Mouse (Mus musculus): ENCODE measurements around the gene Plekha7. TPM values are rescaled to one million over a fixed set of nuclear protein-coding genes. Genes with fewer than 3 reads are reported as not detected.

Gene Plekha7
- polyA plus RNA-seq, 1 experiment from 2014 or later: 17.4 TPM

GRCm38 (mm10) chr7:116245815-116246695 lies 62.1 kb downstream of the Plekha7 start:
- H3K9ac ChIP-seq: no peak overlapping the region
- 33% methylated on average over 15 of the region's 15 CpGs for WGBS
- 0 out of 2 replicates have a peak overlapping the region, but pooled peaks have one; percentile 14 for H3K4me2 ChIP-seq
- no peak overlapping the region for H3K4me3 ChIP-seq (replicated peaks)
- no peaks in the 10 kb centered on the region for H3K27me3 ChIP-seq (replicated peaks)
- no peak overlapping the region for H3K27ac ChIP-seq
- no peaks in the 10 kb centered on the region for H3K36me3 ChIP-seq
- peaks cover 13% of the 10 kb centered on the region; the same call in 1 of the 2 replicates for H3K4me1 ChIP-seq
- no peaks in the 10 kb centered on the region for H3K9me3 ChIP-seq
- ATAC-seq (ENCODE audit: insufficient read depth, low FRiP score, low read depth): no peak

- 47% methylated on average over 7 of the region's 7 CpGs for WGBS
- no peak overlapping the region for H3K4me2 ChIP-seq
- no peaks in the 10 kb centered on the region for H3K27me3 ChIP-seq (replicated peaks)
- H3K9me3 ChIP-seq: no peaks in the 10 kb centered on the region
- peaks cover 15% of the 10 kb centered on the region; the same call in 1 of the 2 replicates for H3K4me1 ChIP-seq
- H3K9ac ChIP-seq: no peak overlapping the region
- H3K27ac ChIP-seq: no peak overlapping the region
- no peaks in the 10 kb centered on the region for H3K36me3 ChIP-seq
- no peak overlapping the region for H3K4me3 ChIP-seq (replicated peaks)
- no peak for ATAC-seq (ENCODE audit: insufficient read depth, low FRiP score, low read depth)
Measured at GRCm38 (mm10) chr7:116244302-116245165, 63.6 kb downstream of the Plekha7 start.

- Histone ChIP-seq H3K4me1 (peaks cover 15% of the 10 kb centered on the region), H3K27me3 (replicated peaks) (no peaks in the 10 kb centered on the region), H3K4me3 (replicated peaks) (no peak overlapping the region), H3K4me2 (no peak overlapping the region), H3K9ac (no peak overlapping the region), H3K36me3 (no peaks in the 10 kb centered on the region), H3K9me3 (no peaks in the 10 kb centered on the region), H3K27ac (no peak overlapping the region)
- 82% methylated on average over 3 of the region's 3 CpGs for WGBS
- no peak for ATAC-seq (ENCODE audit: insufficient read depth, low FRiP score, low read depth)
Measured at GRCm38 (mm10) chr7:116242810-116243209, 65.4 kb downstream of the Plekha7 start.

GRCm38 (mm10) chr7:116241601-116242000 lies 66.6 kb downstream of the Plekha7 start:
- peaks cover 19% of the 10 kb centered on the region; the same call in 1 of the 2 replicates for H3K4me1 ChIP-seq
- 0 out of 2 replicates have a peak overlapping the region, but pooled peaks have one; percentile 14 for H3K4me2 ChIP-seq
- H3K36me3 ChIP-seq: no peaks in the 10 kb centered on the region
- 30% methylated on average over 7 of the region's 7 CpGs for WGBS
- no peak overlapping the region for H3K9ac ChIP-seq
- no peaks in the 10 kb centered on the region for H3K27me3 ChIP-seq (replicated peaks)
- no peak overlapping the region for H3K27ac ChIP-seq
- ATAC-seq (ENCODE audit: insufficient read depth, low FRiP score, low read depth): no peak
- H3K4me3 ChIP-seq (replicated peaks): no peak overlapping the region
- no peaks in the 10 kb centered on the region for H3K9me3 ChIP-seq

GRCm38 (mm10) chr7:116240791-116241474 lies 67.2 kb downstream of the Plekha7 start:
- Histone ChIP-seq H3K27me3 (replicated peaks) (no peaks in the 10 kb centered on the region), H3K4me3 (replicated peaks) (no peak overlapping the region), H3K9ac (no peak overlapping the region), H3K9me3 (no peaks in the 10 kb centered on the region), H3K27ac (no peak overlapping the region), H3K4me2 (no peak overlapping the region), H3K4me1 (peaks cover 15% of the 10 kb centered on the region), H3K36me3 (no peaks in the 10 kb centered on the region)
- no peak for ATAC-seq (ENCODE audit: insufficient read depth, low FRiP score, low read depth)
- WGBS: 68% methylated on average over 12 of the region's 12 CpGs

GRCm38 (mm10) chr7:116240353-116240752 lies 67.8 kb downstream of the Plekha7 start:
- Histone ChIP-seq H3K4me3 (replicated peaks) (no peak overlapping the region), H3K9ac (no peak overlapping the region), H3K9me3 (no peaks in the 10 kb centered on the region), H3K4me1 (peaks cover 21% of the 10 kb centered on the region), H3K27ac (no peak overlapping the region), H3K27me3 (replicated peaks) (no peaks in the 10 kb centered on the region), H3K36me3 (no peaks in the 10 kb centered on the region), H3K4me2 (no peak overlapping the region)
- no peak for ATAC-seq (ENCODE audit: insufficient read depth, low FRiP score, low read depth)
- WGBS: 75% methylated on average over 4 of the region's 4 CpGs

GRCm38 (mm10) chr7:116238320-116238719 lies 69.9 kb downstream of the Plekha7 start:
- ATAC-seq (ENCODE audit: insufficient read depth, low FRiP score, low read depth): no peak
- H3K27me3 ChIP-seq (replicated peaks): no peaks in the 10 kb centered on the region
- H3K4me1 ChIP-seq: peaks cover 27% of the 10 kb centered on the region
- H3K4me2 ChIP-seq: no peak overlapping the region
- H3K27ac ChIP-seq: no peak overlapping the region
- no peaks in the 10 kb centered on the region for H3K9me3 ChIP-seq
- H3K9ac ChIP-seq: no peak overlapping the region
- H3K36me3 ChIP-seq: no peaks in the 10 kb centered on the region
- H3K4me3 ChIP-seq (replicated peaks): no peak overlapping the region
- WGBS: 77% methylated on average over 4 of the region's 4 CpGs

GRCm38 (mm10) chr7:116237157-116237981 lies 70.8 kb downstream of the Plekha7 start:
- Histone ChIP-seq H3K9ac (peak overlapping the region; percentile 7; the same call in 1 of the 2 replicates), H3K9me3 (no peaks in the 10 kb centered on the region), H3K27ac (no peak overlapping the region), H3K27me3 (replicated peaks) (no peaks in the 10 kb centered on the region), H3K4me3 (replicated peaks) (peak overlapping the region; percentile 42), H3K4me1 (peaks cover 27% of the 10 kb centered on the region), H3K36me3 (no peaks in the 10 kb centered on the region), H3K4me2 (peak overlapping the region; percentile 92)
- WGBS: under 1% methylated on average over 69 of the region's 69 CpGs
- ATAC-seq (ENCODE audit: insufficient read depth, low FRiP score, low read depth): peak; percentile 63; the same call in 1 of the 2 replicates

GRCm38 (mm10) chr7:116236608-116237007 lies 71.6 kb downstream of the Plekha7 start:
- Histone ChIP-seq H3K4me3 (replicated peaks) (peak overlapping the region; percentile 42), H3K9me3 (no peaks in the 10 kb centered on the region), H3K4me1 (peaks cover 27% of the 10 kb centered on the region), H3K27me3 (replicated peaks) (no peaks in the 10 kb centered on the region), H3K27ac (no peak overlapping the region), H3K4me2 (peak overlapping the region; percentile 92), H3K9ac (no peak overlapping the region), H3K36me3 (no peaks in the 10 kb centered on the region)
- 46% methylated on average over 8 of the region's 8 CpGs for WGBS
- ATAC-seq (ENCODE audit: insufficient read depth, low FRiP score, low read depth): no peak

- Histone ChIP-seq H3K27ac (0 out of 2 replicates have a peak overlapping the region, but pooled peaks have one; percentile 8), H3K9ac (no peak overlapping the region), H3K36me3 (no peaks in the 10 kb centered on the region), H3K4me2 (no peak overlapping the region), H3K4me1 (peaks cover 21% of the 10 kb centered on the region), H3K9me3 (no peaks in the 10 kb centered on the region), H3K4me3 (replicated peaks) (no peak overlapping the region), H3K27me3 (replicated peaks) (no peaks in the 10 kb centered on the region)
- WGBS: 47% methylated on average over 7 of the region's 7 CpGs
- ATAC-seq (ENCODE audit: insufficient read depth, low FRiP score, low read depth): no peak
Measured at GRCm38 (mm10) chr7:116234287-116234806, 73.8 kb downstream of the Plekha7 start.

Data from stomach, embryonic 15.5 days (tissue).